Mouse (Mus musculus): ENCODE data around the gene Dyrk1a. TPM values are rescaled to one million over a fixed set of nuclear protein-coding genes. Genes with fewer than 3 reads are reported as not detected.
A peak's percentile ranks its signal among the peaks of the same experiment; 100 is the strongest.

The Dyrk1a gene
- polyA plus RNA-seq, 1 experiment = 20.7 TPM

GRCm38 (mm10) chr16:94533679-94534078 is 36.1 kb upstream of the Dyrk1a start:
- H3ac ChIP-seq (ENCODE audit: control insufficient read depth, insufficient read length) = no peak overlapping the region
- no peak overlapping the region for H3K4me3 ChIP-seq
- no peaks in the 10 kb centered on the region for H3K36me3 ChIP-seq (ENCODE audit: control insufficient read depth, insufficient read depth)
- no peaks in the 10 kb centered on the region for H3K27me3 ChIP-seq (ENCODE audit: control insufficient read depth, insufficient read depth, insufficient read length)
- H3K79me2 ChIP-seq (ENCODE audit: control insufficient read depth, insufficient read depth) = no peaks in the 10 kb centered on the region
- peak overlapping the region; percentile 39 for H3K4me2 ChIP-seq (ENCODE audit: low read depth)
- TF ChIP-seq USF1 (IDR thresholded peaks at IDR 0.05; ENCODE audit: low read depth) (no peak), POLR2AphosphoS2 (IDR thresholded peaks at IDR 0.05; ENCODE audit: insufficient read length, low read depth) (no peak), MYOD1 (IDR thresholded peaks at IDR 0.05; ENCODE audit: control insufficient read depth in 1 of 3, insufficient read length in 2 of 3, low read depth in 2 of 3) (peak in 1 of 3 experiments; percentile 50), CEBPB (IDR thresholded peaks at IDR 0.05; ENCODE audit: insufficient read depth, poor library complexity, severe bottlenecking) (no peak), TCF3 (IDR thresholded peaks at IDR 0.05; ENCODE audit: insufficient read length, low read depth) (no peak), MYOG (IDR thresholded peaks at IDR 0.05; ENCODE audit: control insufficient read depth in 1 of 3, insufficient read depth in 1 of 3, insufficient read length in 2 of 3, low read depth in 2 of 3) (peak in 2 of 3 experiments; percentile 64 to 76), SRF (IDR thresholded peaks at IDR 0.05; ENCODE audit: control insufficient read depth, insufficient read length, low read depth) (no peak)

- no peak for TF ChIP-seq CEBPB (IDR thresholded peaks at IDR 0.05; ENCODE audit: insufficient read depth, poor library complexity, severe bottlenecking)
- no peak for TF ChIP-seq REST (IDR thresholded peaks at IDR 0.05; ENCODE audit: insufficient read depth, insufficient read length)
- no peak for TF ChIP-seq POLR2AphosphoS2 (IDR thresholded peaks at IDR 0.05; ENCODE audit: insufficient read length, low read depth)
- TF ChIP-seq MYOG (IDR thresholded peaks at IDR 0.05; ENCODE audit: control insufficient read depth in 1 of 3, insufficient read depth in 1 of 3, insufficient read length in 2 of 3, low read depth in 2 of 3) = peak; percentile 34 to 96 (median 92)
- TF ChIP-seq TCF12 (IDR thresholded peaks at IDR 0.05; ENCODE audit: insufficient read depth, poor library complexity, severe bottlenecking) = peak; percentile 88
- peak; percentile 38 to 81 (median 61) for TF ChIP-seq MYOD1 (IDR thresholded peaks at IDR 0.05; ENCODE audit: control insufficient read depth in 1 of 3, insufficient read length in 2 of 3, low read depth in 2 of 3)
- no peak for TF ChIP-seq TCF3 (IDR thresholded peaks at IDR 0.05; ENCODE audit: insufficient read length, low read depth)
- no peak for TF ChIP-seq POLR2A (IDR thresholded peaks at IDR 0.05; ENCODE audit: insufficient read length, low read depth)
- no peak for TF ChIP-seq MAX (IDR thresholded peaks at IDR 0.05; ENCODE audit: low read depth)
- TF ChIP-seq SRF (IDR thresholded peaks at IDR 0.05; ENCODE audit: control insufficient read depth, insufficient read length, low read depth) = no peak
- TF ChIP-seq USF1 (IDR thresholded peaks at IDR 0.05; ENCODE audit: low read depth) = no peak
- no peaks in the 10 kb centered on the region for H3K79me2 ChIP-seq (ENCODE audit: control insufficient read depth, insufficient read depth)
- no peak overlapping the region for H3ac ChIP-seq (ENCODE audit: control insufficient read depth, insufficient read length)
- no peaks in the 10 kb centered on the region for H3K36me3 ChIP-seq (ENCODE audit: control insufficient read depth, insufficient read depth)
- H3K4me3 ChIP-seq = no peak overlapping the region
- H3K27me3 ChIP-seq (ENCODE audit: control insufficient read depth, insufficient read depth, insufficient read length) = no peaks in the 10 kb centered on the region
- peak overlapping the region; percentile 81 for H3K4me2 ChIP-seq (ENCODE audit: low read depth)
Observed at GRCm38 (mm10) chr16:94535716-94536115, 34.1 kb upstream of the Dyrk1a start.

DNA sequence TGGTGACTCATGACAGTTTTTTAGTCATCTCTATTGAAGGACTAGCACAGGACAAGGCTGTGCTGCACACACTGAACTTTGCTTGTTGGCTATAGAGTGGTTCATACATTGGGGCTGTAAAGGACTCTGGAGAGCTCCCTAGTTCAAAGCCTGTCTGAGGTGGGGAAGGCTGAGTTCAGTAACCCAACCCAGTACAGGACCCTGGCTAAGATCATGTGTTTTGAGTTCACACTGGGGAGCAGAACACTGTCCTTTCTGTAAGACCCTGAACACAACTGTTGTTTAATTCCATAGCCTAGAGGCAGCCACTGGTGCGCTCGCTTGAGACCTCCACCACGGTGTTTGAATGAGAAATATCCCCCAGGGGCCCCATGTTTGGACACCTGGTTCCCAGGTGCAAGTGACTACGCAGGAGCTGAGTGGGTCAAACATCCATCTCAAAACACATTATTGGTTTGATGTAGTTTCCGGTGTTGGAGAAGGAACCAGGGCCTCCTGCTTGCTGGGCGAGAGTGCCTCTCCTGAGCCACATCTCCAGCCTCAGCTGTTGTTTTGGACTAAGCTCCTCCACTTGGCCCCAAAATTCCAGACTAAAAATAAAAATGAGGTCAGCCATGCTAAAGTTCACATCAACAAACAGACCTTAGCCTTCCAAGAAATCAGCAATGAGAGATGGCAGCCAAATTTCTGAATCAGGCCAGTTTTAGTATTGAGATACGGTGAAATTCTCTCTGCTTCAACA is 33.2 kb upstream of the Dyrk1a start:
- H3ac ChIP-seq (ENCODE audit: control insufficient read depth, insufficient read length) = no peak overlapping the region
- peak overlapping the region; percentile 81 for H3K4me2 ChIP-seq (ENCODE audit: low read depth)
- no peak for TF ChIP-seq CEBPB (IDR thresholded peaks at IDR 0.05; ENCODE audit: insufficient read depth, poor library complexity, severe bottlenecking)
- TF ChIP-seq POLR2A (IDR thresholded peaks at IDR 0.05; ENCODE audit: insufficient read length, low read depth) = peak; percentile 34
- TF ChIP-seq TCF12 (IDR thresholded peaks at IDR 0.05; ENCODE audit: insufficient read depth, poor library complexity, severe bottlenecking) = peak; percentile 66
- peak; percentile 51 to 89 (median 89) for TF ChIP-seq MYOG (IDR thresholded peaks at IDR 0.05; ENCODE audit: control insufficient read depth in 1 of 3, insufficient read depth in 1 of 3, insufficient read length in 2 of 3, low read depth in 2 of 3)
- no peak for TF ChIP-seq USF1 (IDR thresholded peaks at IDR 0.05; ENCODE audit: low read depth)
- no peak for TF ChIP-seq SRF (IDR thresholded peaks at IDR 0.05; ENCODE audit: control insufficient read depth, insufficient read length, low read depth)
- peak; percentile 69 to 83 (median 69) for TF ChIP-seq MYOD1 (IDR thresholded peaks at IDR 0.05; ENCODE audit: control insufficient read depth in 1 of 3, insufficient read length in 2 of 3, low read depth in 2 of 3)
- no peaks in the 10 kb centered on the region for H3K36me3 ChIP-seq (ENCODE audit: control insufficient read depth, insufficient read depth)
- no peaks in the 10 kb centered on the region for H3K79me2 ChIP-seq (ENCODE audit: control insufficient read depth, insufficient read depth)
- peak overlapping the region; percentile 5 for H3K4me3 ChIP-seq
- no peaks in the 10 kb centered on the region for H3K27me3 ChIP-seq (ENCODE audit: control insufficient read depth, insufficient read depth, insufficient read length)

DNA sequence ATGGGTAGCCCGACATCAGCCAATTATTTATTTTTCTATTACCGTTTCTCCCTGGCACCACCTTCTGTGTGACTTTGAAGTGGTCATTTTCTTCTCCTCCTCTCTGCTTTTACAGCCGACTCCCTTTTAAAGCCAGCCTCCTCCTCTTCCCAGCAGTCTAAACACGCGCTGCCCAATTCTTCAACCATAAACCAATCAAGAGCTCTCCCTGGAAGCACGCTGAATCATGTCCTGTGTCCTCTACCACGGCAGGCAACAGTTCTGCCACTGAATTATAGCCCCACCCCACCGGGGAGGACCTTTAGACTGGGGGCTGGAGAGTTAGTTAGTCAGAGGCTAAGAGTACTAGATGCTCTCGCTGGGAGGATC is 32.7 kb upstream of the Dyrk1a start:
- no peak for TF ChIP-seq CEBPB (IDR thresholded peaks at IDR 0.05; ENCODE audit: insufficient read depth, poor library complexity, severe bottlenecking)
- TF ChIP-seq TCF12 (IDR thresholded peaks at IDR 0.05; ENCODE audit: insufficient read depth, poor library complexity, severe bottlenecking) = no peak
- TF ChIP-seq MYOG (IDR thresholded peaks at IDR 0.05; ENCODE audit: control insufficient read depth in 1 of 3, insufficient read depth in 1 of 3, insufficient read length in 2 of 3, low read depth in 2 of 3) = no peak
- no peak for TF ChIP-seq MAX (IDR thresholded peaks at IDR 0.05; ENCODE audit: low read depth)
- Histone ChIP-seq H3ac (ENCODE audit: control insufficient read depth, insufficient read length) (no peak overlapping the region), H3K36me3 (ENCODE audit: control insufficient read depth, insufficient read depth) (no peaks in the 10 kb centered on the region), H3K4me3 (peak overlapping the region; percentile 5), H3K79me2 (ENCODE audit: control insufficient read depth, insufficient read depth) (no peaks in the 10 kb centered on the region), H3K4me2 (ENCODE audit: low read depth) (peak overlapping the region; percentile 81), H3K27me3 (ENCODE audit: control insufficient read depth, insufficient read depth, insufficient read length) (no peaks in the 10 kb centered on the region)

GRCm38 (mm10) chr16:94540140-94540539 is 29.7 kb upstream of the Dyrk1a start:
- Histone ChIP-seq H3K79me2 (ENCODE audit: control insufficient read depth, insufficient read depth) (no peaks in the 10 kb centered on the region), H3K27me3 (ENCODE audit: control insufficient read depth, insufficient read depth, insufficient read length) (no peaks in the 10 kb centered on the region), H3ac (ENCODE audit: control insufficient read depth, insufficient read length) (no peak overlapping the region), H3K36me3 (ENCODE audit: control insufficient read depth, insufficient read depth) (no peaks in the 10 kb centered on the region), H3K4me3 (no peak overlapping the region), H3K4me2 (ENCODE audit: low read depth) (no peak overlapping the region)
- TF ChIP-seq SRF (IDR thresholded peaks at IDR 0.05; ENCODE audit: control insufficient read depth, insufficient read length, low read depth) (no peak), MYOG (IDR thresholded peaks at IDR 0.05; ENCODE audit: control insufficient read depth in 1 of 3, insufficient read depth in 1 of 3, insufficient read length in 2 of 3, low read depth in 2 of 3) (no peak), MAX (IDR thresholded peaks at IDR 0.05; ENCODE audit: low read depth) (no peak), USF1 (IDR thresholded peaks at IDR 0.05; ENCODE audit: low read depth) (no peak), MYOD1 (IDR thresholded peaks at IDR 0.05; ENCODE audit: control insufficient read depth in 1 of 3, insufficient read length in 2 of 3, low read depth in 2 of 3) (no peak), CEBPB (IDR thresholded peaks at IDR 0.05; ENCODE audit: insufficient read depth, poor library complexity, severe bottlenecking) (no peak), REST (IDR thresholded peaks at IDR 0.05; ENCODE audit: insufficient read depth, insufficient read length) (no peak), TCF12 (IDR thresholded peaks at IDR 0.05; ENCODE audit: insufficient read depth, poor library complexity, severe bottlenecking) (no peak), POLR2AphosphoS2 (IDR thresholded peaks at IDR 0.05; ENCODE audit: insufficient read length, low read depth) (no peak), E2F4 (IDR thresholded peaks at IDR 0.05; ENCODE audit: insufficient read depth) (no peak), POLR2A (IDR thresholded peaks at IDR 0.05; ENCODE audit: insufficient read length, low read depth) (no peak), TCF3 (IDR thresholded peaks at IDR 0.05; ENCODE audit: insufficient read length, low read depth) (no peak)
